Mouse (Mus musculus) E14TG2a.4 (cell line): ENCODE results near the gene Igfbp7.

Experiments used
- CTCF ChIP-seq: conservative IDR thresholded peaks from 2 replicates; pipeline ENCODE4 v1.5.1; 2014; ENCODE audit warnings: low read length
- NANOG ChIP-seq: IDR thresholded peaks from 2 replicates; pipeline ENCODE4 v1.6.1; 2014; ENCODE audit warnings: borderline replicate concordance, low read length, mixed read lengths
- POU5F1 ChIP-seq: IDR thresholded peaks from 2 replicates; pipeline ENCODE4 v1.6.1; 2014; ENCODE audit warnings: low read length, borderline replicate concordance

- TF ChIP-seq CTCF (no peak), POU5F1 (no peak), NANOG (no peak)
Observed at GRCm38 (mm10) chr5:77309924-77310772, 97.7 kb downstream of the Igfbp7 start, which contains the start of the genes Noa1 and Polr2b.
